Mouse (Mus musculus) C2C12 (cell line): Measurements from ENCODE around the gene Fam19a5.

Experiments used
- CTCF ChIP-seq: IDR thresholded peaks from one replicate; pipeline ENCODE4 v1.5.1; 2011; ENCODE audit not compliant: control insufficient read depth, insufficient read depth, insufficient read length
- MAX ChIP-seq: IDR thresholded peaks from one replicate; pipeline ENCODE4 v1.6.1; 2011; ENCODE audit warnings: mild to moderate bottlenecking, control low read depth
- MYOD1 ChIP-seq: IDR thresholded peaks from one replicate; pipeline ENCODE4 v1.6.1; 2011; ENCODE audit warnings: low read depth; ENCODE audit not compliant: control insufficient read depth, insufficient read length
- MYOG ChIP-seq: IDR thresholded peaks from one replicate; pipeline ENCODE4 v1.6.1; 2011; ENCODE audit not compliant: control insufficient read depth, insufficient read length; ENCODE audit errors: extremely low read depth
- USF1 ChIP-seq: IDR thresholded peaks from one replicate; pipeline ENCODE4 v1.6.1; 2011; ENCODE audit warnings: low read depth, mild to moderate bottlenecking, control low read depth, moderate library complexity

GRCm38 (mm10) chr15:87549724-87550123, 5.6 kb downstream of the Fam19a5 start:
- TF ChIP-seq CTCF (no peak), USF1 (no peak), MYOG (no peak), MYOD1 (no peak), MAX (no peak)
